Mouse (Mus musculus) kidney, postnatal 36 days (tissue): ENCODE results near the gene Ap3m1.

Source experiments
- DNase-seq, 2 experiments: peaks; one replicate each; pipeline ENCODE4 v3.0.0; 2021 to 2022; ENCODE audit warnings: mixed read lengths in 2 of 2

Gene Ap3m1

DNA sequence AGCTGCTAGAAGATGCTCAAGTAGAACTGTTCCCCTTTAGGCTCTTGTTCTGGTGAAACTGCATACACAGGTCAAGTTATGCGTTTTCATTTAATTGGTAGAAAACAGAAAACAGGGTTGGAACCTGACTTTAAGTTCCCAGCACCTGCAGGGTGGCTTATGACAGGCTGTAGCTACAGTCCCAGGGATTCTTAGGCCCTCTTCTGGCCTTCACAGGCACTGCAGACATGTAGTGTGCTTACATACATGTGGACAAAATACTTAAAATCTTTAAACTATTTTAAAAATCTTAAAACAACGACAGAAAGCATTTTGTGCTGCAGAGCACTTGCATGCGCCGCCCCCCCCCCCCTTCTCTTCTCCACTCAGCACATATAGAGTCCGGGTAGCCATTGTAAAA, 17.3 kb upstream of the Ap3m1 start:
- DNase-seq = no peak

DNA sequence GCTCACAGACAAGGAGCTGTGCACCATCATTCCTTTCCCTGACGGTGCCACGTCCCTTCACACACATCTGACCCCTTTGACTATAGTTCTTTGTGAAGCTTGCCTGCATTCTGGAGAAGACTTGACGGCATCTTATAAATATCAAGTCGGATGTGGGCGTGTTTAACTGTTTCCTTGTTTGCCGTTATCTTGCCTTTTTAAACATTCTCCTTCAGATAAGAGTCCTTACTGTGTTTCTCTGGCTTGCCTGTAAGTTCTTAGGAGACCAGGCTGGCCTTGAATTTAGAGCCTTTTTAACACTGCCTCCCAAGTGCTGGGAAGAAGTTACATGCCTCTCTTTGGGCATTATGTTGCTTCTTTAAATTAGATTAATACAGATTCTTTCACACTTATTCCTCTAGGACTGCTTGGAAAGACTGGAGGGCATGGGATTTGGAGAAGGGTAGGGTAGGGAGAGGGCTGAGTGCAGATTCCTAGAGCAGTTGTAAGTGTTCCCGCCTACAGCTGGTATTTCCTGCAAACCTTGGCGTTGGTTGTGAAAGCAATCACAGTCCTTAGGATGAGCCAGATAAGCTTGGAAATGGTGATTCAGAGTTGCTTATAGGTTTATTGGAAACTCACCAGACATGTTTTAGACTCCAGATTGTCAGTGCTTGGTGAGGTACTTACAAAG, 13.3 kb upstream of the Ap3m1 start:
- no peak for DNase-seq

DNA sequence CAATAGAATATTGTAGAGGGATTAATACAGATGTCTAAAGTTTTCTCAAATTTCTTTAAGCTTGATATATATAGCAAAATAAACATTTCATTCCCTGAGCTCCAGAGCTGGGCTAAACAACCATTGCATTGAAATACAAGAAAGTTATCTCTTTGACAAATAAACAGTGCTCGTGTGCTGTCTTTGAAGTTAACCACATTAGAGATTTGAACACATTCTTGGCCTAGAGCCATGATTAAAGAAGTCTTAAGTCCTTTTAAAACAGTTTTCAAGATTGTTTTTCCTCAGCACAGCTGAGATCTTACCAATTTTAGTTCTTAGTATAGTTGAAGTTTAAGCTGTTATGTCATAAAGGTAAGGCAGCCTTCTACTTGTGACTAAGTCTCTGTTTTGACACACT, 12.0 kb upstream of the Ap3m1 start:
- DNase-seq = no peak

DNA sequence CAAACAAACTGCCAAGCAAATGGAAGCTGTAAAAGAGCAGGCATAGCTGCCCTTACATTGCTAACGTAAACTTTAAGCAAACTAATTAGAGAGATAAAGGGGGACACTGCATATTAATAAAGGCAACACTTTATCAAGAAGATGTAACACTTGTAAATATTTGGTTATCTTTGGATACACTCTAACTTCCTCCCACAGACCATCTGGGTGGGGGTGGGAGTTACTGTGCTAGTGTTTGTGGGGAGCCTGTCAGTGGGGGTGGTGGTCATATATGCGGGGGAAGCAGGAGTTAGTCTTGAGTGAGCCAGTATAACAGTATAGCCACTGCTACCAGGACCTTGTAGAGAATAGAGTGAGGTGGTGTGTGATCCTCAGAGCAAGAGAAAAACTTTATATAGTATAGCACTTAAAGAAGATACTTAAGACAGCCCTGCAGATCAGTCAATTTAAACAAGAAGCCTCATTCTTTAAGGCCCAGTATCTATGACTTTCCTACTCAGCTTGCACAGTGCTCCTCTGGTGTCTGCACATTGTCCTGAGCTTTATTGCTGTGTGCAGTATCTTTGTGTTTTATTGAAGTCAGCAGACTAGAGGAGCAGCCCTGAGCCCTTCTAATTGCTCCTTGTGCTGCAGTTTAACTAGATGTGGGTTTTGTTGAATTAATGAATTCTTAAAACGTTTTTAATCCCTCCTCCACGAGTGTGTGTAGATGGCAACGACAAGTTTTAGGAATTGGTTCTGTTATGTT, 10.6 kb upstream of the Ap3m1 start:
- DNase-seq = no peak

DNA sequence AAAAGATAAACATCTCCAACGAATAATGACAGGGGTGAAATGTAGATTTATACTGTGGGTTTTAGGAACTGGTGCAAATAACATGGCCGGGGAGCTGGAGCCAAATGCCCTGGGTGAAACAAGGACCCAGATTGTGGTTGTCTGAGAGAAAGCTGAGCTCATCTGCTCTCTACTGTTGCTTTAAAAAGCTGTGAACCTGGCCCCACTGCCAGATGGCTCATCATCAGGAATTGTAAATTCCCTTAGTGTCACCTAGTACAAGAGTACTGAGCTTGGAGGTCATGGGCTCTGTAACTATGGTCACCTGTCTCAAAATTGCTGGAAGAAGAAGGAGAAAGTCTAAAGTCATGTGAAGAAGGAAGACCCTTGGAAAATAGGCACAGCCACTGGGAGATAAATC, 6.7 kb upstream of the Ap3m1 start:
- DNase-seq = no peak

DNA sequence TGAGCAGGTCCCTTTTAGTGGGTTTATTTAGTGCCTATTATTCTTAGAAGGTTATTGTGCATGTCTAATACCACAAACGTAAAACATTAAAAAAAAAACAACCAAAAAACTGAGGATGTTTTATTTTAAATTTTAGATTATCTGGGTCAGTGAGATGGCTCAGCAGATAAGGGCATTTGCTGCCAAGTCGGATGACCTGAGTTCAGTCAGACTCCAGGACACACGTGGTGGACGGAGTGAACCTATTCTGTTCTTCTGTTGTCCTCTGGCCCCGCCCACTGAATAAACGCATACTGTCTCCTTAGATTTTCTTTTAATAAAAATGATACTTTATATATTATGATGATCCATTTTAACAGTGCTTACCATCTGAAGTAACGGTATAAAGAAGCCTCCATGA, 1.3 kb upstream of the Ap3m1 start:
- peak; percentile 74 to 77 for DNase-seq

DNA sequence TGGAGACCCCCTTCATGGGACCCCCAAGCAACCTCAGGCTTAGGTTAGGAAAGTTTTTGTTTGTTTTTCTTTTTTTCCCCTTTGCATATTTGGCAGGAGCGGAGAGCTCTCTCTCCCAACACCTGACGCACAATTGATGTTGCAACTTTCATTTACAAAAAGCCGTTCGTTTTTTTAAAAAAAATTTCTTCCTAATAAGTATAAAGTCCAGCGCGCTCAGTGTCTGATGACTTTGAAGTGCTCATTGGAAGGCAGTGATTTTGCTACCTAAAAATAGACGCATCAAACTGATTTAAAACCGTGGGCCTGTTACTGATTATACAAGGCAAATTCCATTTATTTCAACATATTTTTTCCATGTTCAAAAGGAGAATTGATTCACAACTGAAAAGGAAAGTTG, 843 bp upstream of the Ap3m1 start:
- peak; percentile 24 to 51 for DNase-seq

DNA sequence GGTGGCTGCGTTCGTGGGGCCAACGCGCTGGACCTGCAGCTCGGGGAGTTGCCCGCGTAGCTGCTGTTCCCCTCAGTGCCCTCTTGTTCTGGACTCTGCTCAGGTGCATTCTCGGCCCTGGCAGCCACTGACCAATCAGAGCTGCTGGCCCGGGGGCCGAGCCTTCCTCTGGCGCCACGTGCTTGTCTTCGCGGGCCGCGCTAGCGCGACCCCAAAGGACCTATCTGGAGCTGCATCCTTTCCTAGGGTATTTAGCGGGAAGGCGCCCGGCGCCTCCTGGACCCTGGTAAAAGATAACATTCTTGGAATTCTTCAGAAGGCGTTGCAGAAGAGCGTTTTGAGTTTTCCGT, 448 bp upstream of the Ap3m1 start:
- peak; percentile 91 to 93 for DNase-seq

DNA sequence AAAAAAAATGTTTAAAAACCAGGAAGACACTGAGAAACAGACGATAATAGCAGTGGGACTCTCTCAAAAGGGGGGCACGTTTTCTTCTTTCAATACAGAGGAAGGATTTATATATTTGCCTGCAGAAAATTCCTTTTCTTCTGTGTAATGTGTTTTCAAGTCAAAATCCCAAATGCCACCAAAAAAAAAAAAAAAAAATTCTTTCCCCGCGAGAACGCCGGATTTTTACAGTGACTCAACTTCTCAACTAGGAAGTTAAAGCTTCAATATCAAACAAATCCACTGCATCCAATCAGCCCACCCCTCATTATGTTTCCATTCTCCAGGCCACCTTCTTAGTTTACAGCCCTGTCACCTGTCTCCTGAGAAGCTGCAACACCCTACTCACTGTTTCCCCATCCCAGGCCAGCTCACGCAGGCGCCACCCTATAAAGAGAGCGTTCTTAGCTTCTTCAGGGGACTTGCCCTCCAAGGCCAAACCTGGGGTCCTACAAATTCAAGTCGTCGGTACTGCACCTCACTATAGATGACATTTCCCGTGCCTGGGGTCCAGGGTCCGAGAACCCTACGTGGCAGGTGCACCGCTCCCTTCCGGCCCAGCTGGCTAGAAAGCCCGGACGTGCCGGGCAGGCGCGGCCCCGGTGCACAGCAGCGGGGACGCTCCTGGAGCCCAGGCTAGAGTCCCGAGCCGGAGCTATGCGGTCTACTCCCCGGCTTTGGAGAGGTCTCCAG, 762 bp downstream of the Ap3m1 start:
- no peak for DNase-seq

DNA sequence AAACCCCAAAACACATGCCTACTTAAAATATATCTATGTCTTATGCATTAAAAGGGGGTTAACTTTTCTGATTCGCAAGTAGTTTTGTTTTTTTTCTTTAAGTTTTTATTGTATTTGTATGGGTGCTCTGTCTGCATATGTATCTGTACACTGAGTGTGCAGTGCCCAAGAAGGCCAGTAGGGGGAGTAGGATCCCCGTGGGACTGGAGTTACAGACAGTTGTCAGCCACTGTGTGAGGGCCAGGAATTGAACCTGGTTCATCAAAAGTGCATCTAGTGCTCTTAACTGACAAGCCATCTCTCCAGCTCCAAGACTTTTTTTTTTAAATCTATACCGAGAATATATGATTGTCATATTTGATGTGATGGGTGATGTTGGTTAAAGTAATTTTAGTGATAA, 1.6 kb downstream of the Ap3m1 start:
- DNase-seq = peak; percentile 16 to 62

DNA sequence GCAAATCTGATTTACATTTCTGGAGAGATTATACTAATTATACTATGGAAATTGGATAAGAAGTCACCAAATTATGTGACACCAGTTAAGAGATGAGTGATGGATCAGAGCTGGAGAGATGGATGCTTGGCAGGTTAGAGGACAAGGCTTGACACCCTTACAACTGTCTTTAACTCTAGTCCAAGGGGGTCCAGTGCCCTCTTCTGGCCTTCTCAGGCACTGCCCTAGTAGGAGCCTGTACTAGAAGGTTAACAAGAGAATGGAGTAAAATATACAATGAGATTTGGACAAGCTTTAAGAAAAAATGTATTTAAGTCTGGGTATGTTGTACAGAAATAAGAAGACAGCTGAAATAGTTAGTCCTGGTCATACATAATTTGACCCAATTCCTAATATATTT, 3.4 kb downstream of the Ap3m1 start:
- DNase-seq = peak; percentile 59 to 77

DNA sequence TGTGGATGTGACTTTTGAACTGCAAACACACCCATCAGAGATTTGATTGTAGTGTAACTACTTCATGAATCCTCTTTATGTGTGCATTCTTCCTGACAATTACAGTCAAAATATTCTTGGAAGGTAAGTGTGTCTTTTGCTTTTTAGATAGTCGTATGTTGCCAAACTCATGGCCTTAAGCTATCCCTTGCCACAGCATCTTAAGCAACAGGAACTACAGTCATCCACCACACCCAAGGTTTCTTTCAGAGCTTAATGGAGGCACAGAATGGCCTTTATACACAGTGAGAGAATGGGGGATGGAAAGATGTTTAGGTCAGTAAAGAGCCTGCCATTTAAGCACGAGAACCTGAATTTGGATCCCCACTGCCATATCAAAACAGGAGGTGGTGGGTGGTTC, 4.5 kb downstream of the Ap3m1 start:
- DNase-seq = no peak

DNA sequence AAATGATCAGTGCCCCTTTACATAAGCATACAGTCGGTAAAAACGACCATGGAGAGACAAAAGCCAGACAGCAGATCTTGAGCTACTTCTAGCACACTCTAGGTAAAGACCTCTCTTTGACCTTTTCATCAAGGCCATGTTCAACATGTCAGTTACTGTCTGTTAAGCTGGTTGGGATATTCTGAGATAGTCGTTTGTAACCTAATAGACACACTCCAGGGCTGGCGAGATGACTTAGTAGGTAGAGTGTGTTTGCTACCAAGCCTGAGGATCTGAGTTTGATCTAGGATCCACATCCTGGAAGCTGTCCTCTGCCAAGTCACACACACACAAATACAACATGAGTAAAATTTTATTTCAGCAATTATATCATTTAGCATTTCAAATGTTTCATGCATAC, 12.7 kb downstream of the Ap3m1 start:
- DNase-seq = no peak

DNA sequence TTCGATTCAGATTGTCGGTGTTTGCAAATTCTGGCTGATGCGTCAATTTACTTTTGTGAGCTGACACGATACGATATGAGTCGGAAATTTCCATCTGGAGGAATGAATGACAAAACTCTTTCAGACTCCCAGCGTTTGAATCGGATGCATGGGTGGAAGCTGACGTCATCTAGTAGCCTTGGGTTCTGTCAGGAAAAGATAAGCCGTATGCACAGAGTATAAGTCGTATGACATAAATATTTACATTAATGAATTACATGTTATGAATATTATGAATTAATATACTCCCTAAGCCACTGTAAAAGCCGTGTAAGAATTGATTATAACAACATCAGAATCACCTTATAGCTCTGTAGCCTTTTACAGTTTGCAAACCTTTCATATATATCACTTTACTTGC, 13.2 kb downstream of the Ap3m1 start:
- DNase-seq = no peak

DNA sequence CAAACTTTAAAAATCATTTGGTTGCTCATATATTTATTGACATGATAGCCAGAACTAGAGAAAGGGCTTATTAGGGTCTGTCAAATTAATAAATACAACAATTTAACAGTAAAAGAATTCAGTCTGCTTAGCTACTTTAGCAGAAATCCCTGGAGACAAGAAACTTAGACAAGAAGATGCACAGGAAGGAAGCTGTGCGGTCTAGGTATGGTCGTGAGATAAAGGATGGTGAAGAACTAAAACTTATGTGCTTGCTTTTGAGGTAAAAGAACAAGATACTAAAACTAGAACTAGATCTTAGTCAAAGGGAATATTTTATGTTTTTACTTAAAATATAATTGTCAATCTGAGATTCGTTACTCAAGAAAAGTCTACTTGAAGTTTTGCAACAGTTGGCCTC, 17.5 kb downstream of the Ap3m1 start:
- no peak for DNase-seq

DNA sequence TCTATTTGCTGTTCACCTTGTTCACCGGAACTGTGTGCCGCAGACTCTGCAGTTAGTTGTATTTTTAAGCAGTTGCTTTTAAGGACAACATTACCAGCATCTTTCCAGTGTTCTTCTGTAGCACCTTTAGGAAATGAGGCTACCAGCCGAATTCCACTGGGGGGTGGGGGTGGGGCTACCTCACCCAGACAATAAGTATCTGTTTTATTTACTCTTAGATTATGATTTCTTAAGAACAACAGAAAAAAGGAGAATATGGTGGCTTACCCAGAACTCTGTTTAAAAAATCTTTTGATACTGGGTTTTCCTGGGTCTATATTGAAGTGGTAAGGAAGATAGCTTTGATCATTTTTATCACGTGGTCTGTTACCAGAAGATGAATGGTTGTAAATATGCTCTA, 18.0 kb downstream of the Ap3m1 start:
- DNase-seq = no peak

DNA sequence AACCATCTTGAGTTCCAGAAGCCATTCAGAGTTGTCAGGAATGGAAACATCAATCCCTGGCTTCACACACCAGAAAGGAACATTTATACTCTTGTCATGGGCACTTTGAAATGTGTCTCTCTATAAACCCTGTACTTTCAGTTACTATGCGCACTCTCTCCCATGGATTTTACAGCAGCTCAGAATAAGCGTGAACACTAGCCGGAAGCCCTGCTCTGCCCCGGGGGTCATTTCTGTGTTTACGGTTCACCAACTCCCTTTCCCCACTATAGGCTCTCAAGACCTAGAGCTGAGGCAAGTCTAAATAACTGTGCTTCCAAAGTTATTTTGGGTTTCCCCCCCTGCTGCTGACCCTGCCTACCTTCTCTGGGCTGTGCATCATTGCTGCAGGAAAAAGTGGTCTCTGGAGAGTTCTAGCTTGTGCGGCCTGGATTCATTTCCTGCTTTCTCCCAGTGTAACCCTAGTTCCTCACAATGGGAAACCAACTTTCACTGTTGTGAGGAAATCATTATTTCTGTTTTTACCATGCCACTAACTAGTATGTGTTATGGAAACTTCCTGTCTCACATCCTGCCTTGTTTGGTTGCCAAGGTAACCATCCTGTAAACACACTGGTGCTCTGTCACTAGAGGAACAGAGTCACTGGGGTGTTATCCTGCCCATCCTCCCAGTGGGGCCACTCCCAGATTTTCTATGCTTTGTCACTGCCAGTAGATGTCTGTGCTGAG, 20.4 kb downstream of the Ap3m1 start:
- DNase-seq = peak; percentile 65 to 87

DNA sequence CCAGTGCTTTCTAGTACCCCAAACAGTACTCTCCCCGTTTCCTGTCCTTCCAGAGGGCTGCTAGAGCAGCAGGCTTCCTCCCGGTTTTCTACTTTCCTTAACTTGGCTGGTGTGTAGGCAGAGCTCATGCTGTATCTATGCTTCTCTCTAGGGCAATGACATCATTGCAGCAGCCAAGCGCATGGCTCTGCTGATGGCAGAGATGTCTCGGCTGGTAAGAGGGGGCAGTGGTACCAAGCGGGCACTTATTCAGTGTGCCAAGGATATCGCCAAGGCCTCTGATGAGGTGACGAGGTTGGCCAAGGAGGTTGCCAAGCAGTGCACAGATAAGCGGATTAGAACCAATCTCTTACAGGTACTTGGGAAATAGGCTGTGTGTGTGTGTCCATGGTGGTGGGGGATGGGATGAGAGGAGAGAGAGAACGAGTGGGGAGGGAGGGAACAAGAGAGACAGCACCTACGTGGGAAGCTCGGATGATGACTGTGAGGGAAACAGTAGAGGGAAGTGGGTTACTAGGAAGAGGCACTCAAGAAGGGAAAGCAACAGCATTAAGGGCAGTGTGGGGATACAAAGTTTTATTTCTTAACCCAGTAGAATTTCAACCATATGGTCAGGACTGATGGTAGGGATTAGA, 23.2 kb downstream of the Ap3m1 start:
- no peak for DNase-seq

DNA sequence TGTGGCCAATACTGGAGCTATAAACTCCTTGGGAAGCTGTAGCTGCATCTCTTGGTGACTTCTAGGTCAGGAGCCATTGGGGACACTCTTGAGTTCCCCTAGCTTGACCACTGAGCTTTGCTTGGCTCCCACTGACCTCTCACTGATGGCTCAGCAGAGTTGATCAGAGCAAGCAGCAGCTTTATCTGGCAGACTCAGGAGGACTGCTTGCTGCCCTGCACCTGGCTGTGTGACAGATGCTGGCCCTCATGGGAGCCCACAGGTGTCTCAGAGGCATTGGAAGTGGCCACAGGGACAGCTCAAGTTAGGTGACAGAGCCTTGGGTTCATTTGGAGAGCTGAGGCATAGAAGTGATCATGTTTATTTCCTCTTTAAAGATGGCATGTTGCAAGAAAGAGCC, 24.8 kb downstream of the Ap3m1 start:
- peak in 1 of 2 experiments; percentile 5 for DNase-seq

DNA sequence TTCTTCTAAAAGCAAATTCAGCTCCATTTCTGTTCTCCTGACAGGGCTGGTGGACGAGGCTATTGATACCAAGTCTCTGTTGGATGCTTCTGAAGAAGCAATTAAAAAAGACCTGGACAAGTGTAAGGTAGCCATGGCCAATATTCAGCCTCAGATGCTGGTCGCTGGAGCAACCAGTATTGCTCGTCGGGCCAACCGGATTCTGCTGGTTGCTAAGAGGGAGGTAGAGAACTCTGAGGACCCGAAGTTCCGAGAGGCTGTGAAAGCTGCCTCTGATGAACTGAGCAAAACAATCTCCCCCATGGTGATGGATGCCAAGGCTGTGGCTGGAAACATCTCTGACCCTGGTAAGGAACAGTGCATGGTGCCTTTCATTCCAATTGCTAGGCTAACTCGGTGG, 31.9 kb downstream of the Ap3m1 start:
- no peak for DNase-seq

DNA sequence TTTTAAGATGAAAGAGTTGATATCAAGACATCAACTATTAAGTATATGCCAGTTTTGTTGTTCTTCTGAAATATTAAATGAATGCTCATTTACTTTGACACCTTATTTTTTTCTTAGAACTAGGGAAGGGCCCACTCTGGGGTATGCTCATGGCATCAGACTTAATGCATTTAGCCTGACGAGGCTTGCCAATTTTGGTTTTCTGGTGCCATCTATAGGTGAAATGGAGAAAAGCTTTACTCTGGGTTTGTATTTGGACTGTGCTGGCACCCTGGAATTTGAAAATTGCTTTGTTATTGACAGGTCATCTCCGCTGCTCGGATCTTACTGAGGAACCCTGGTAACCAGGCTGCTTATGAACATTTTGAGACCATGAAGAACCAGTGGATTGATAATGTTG, 33.3 kb downstream of the Ap3m1 start:
- peak in 1 of 2 experiments; percentile 31 for DNase-seq

DNA sequence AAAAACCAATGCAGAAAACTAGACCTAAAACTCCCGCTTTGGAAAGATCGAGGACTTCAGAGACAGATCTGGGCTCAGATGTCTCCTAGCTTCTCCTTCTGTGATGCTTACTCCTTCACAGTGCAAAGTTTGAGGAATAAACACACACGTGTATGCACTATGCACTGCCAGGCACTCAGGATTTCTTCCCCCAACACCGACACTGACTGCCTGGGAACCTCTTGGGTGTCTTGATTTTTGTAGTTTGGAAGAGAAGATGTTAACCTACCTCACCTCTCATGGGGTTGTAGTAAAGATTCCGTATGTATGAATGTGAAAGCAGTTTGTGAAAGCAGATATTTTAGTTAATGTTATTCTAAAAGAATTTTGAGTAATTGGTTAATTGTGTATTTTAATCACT, 34.4 kb downstream of the Ap3m1 start:
- DNase-seq = no peak

DNA sequence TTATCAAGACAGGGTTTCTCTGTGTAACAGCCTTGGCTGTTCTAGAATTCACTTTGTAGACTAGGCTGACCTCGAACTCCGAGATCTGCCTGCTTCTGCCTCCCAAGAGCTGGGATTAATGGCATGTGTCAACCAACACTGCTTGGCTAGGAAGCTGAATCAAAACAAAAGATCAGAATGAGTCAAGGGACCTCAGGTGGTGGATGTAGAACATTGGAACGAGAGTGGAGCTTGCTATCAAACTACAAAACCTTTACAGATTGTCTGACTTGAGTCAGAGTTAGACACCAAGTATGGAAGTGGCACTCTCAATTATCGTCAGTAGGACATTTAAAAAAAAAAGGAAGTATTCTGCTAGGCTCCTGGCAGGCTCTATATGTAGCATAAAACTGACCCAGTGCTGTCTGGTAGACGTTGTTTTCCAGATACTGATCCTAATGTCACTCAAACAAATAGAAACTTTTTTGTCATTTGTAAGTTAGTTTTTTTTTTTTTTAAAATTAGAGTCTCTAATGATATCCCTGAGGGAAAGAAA, 38.4 kb downstream of the Ap3m1 start:
- no peak for DNase-seq
